Mouse (Mus musculus) intestine, postnatal 0 days (tissue): ENCODE data around the gene Wfdc8. TPM values are rescaled to one million over a fixed set of nuclear protein-coding genes. Genes with fewer than 3 reads are reported as not detected.

Source experiments
- ATAC-seq: fragments of 200-750 bp; cut with Nextera tagmentation; 2 replicates; pipeline ENCODE4 v1.8.0; 2017; ENCODE audit warnings: mild to moderate bottlenecking, moderate TSS enrichment, moderate library complexity
- H3K27ac ChIP-seq: fragments of 300-500 bp; sonication (generic); 2 replicates; pipeline ENCODE4 v1.5.1; 2014; ENCODE audit warnings: mild to moderate bottlenecking, low read depth, low read length, moderate library complexity
- H3K27me3 ChIP-seq: fragments of 300-500 bp; sonication (generic); replicated peaks from 2 replicates; pipeline ENCODE4 v1.6.1; 2014; ENCODE audit warnings: low read length, mixed read lengths; ENCODE audit not compliant: control insufficient read depth, insufficient read depth
- H3K36me3 ChIP-seq: fragments of 300-500 bp; sonication (generic); 2 replicates; pipeline ENCODE4 v1.6.1; 2014; ENCODE audit warnings: mild to moderate bottlenecking, moderate library complexity; ENCODE audit not compliant: control insufficient read depth, insufficient read depth
- H3K4me1 ChIP-seq: fragments of 300-500 bp; sonication (generic); replicated peaks from 2 replicates; pipeline ENCODE4 v1.6.1; 2014; ENCODE audit warnings: antibody characterized with exemption, low read length, mixed read lengths; ENCODE audit not compliant: control insufficient read depth, insufficient read depth
- H3K4me2 ChIP-seq: fragments of 300-500 bp; sonication (generic); replicated peaks from 2 replicates; pipeline ENCODE4 v1.6.1; 2014; ENCODE audit warnings: low read depth, mild to moderate bottlenecking, moderate library complexity
- H3K4me3 ChIP-seq: fragments of 300-500 bp; sonication (generic); 2 replicates; pipeline ENCODE4 v1.5.1; 2014; ENCODE audit warnings: low read depth, low read length
- H3K9ac ChIP-seq: fragments of 300-500 bp; sonication (generic); 2 replicates; pipeline ENCODE4 v1.6.1; 2014; ENCODE audit warnings: mild to moderate bottlenecking, low read depth, low read length
- H3K9me3 ChIP-seq: fragments of 300-500 bp; sonication (generic); 2 replicates; pipeline ENCODE4 v1.6.1; 2016; ENCODE audit warnings: mixed run types; ENCODE audit not compliant: control insufficient read depth
- CTCF ChIP-seq: sonication (generic); IDR thresholded peaks from 2 replicates; pipeline ENCODE4 v1.5.1; 2016; ENCODE audit warnings: low read depth, mild to moderate bottlenecking, control low read depth, antibody characterized with exemption, moderate library complexity
- WGBS: fragments of 180-500 bp; shearing (Covaris S2); extraction: QIAGEN DNeasy Blood & Tissue Kit; methylation state at CpG from one replicate; pipeline ENCODE4 v1.1.7; 2014; 5-methylcytosine and 5-hydroxymethylcytosine counted together
- polyA plus RNA-seq: library from polyadenylated mRNA; unstranded; fragments of >200 nt; fragmentation: Nextera tagmentation; extraction: Ambion mirVana; gene quantifications from 2 replicates; pipeline ENCODE4 v1.2.1, GENCODE M21; 2015

Gene Wfdc8
- polyA plus RNA-seq, 1 experiment from 2014 or later: not detected

DNA sequence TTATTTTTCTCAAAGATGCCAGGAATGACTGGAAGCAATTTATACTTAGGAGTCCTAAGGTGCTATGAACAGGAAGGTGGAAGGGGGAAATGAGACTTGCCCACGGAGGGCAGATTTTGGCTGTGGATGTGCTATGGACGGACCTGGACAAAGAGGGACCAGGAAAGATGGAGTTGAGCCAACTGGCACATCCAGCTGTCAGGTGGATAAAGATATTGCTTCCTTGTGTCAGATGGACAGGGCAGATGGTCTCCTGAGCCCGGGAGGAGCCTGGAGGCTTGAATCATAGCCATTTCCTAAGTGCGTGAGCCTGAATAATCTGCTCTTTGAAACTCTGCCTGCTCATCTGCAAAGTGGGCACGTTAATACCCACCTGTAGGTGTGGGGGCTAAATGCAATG lies 49.1 kb downstream of the Wfdc8 start:
- WGBS: 74% methylated on average over 5 of the region's 5 CpGs
- Histone ChIP-seq H3K4me3 (no peak overlapping the region), H3K9me3 (no peaks in the 10 kb centered on the region), H3K27me3 (no peaks in the 10 kb centered on the region), H3K27ac (no peak overlapping the region), H3K36me3 (no peaks in the 10 kb centered on the region), H3K4me1 (no peaks in the 10 kb centered on the region), H3K4me2 (no peak overlapping the region), H3K9ac (no peak overlapping the region)
- TF ChIP-seq CTCF: no peak
- no peak for ATAC-seq

DNA sequence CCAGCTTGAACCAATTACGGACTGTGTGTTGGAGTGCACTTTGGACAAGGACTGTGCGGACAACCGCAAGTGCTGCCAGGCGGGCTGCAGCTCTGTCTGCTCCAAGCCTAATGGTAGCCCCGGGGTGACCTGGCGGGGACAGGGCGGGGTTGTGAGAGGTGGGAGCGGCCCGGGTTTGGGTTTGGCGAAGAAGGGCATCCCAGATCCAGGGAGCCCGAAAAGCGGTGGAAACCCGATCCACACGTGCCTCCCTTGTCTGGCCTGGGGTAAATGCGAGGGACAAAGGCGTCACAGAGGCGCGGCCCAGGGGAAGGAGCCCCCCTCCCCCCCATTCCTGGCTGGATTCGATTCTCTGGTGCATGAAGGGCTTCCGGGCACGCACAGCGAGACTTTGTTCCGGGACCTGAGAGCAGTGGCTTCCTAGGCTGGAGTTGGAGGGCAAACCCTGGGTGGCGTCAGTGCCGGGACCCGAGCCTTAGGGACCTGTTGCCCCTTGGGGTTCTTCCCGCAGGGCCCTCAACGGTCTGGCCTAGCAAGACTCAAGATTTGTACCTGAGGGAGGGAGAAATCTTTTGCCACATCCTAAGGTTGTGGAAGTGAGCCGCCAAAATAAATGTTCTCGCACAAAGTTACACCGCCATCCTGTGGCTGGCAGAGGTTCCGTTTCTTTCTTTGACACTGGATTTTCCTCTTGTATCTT lies 49.9 kb downstream of the Wfdc8 start:
- peak; percentile 43 for ATAC-seq
- no peaks in the 10 kb centered on the region for H3K9me3 ChIP-seq
- peak overlapping the region; percentile 53 for H3K9ac ChIP-seq
- no peaks in the 10 kb centered on the region for H3K27me3 ChIP-seq
- peak overlapping the region; percentile 45 for H3K4me3 ChIP-seq
- H3K4me2 ChIP-seq: peak overlapping the region; percentile 91
- 1% methylated on average over 32 of the region's 32 CpGs for WGBS
- no peaks in the 10 kb centered on the region for H3K36me3 ChIP-seq
- H3K4me1 ChIP-seq: no peaks in the 10 kb centered on the region
- no peak overlapping the region for H3K27ac ChIP-seq
- peak; percentile 80 for TF ChIP-seq CTCF

DNA sequence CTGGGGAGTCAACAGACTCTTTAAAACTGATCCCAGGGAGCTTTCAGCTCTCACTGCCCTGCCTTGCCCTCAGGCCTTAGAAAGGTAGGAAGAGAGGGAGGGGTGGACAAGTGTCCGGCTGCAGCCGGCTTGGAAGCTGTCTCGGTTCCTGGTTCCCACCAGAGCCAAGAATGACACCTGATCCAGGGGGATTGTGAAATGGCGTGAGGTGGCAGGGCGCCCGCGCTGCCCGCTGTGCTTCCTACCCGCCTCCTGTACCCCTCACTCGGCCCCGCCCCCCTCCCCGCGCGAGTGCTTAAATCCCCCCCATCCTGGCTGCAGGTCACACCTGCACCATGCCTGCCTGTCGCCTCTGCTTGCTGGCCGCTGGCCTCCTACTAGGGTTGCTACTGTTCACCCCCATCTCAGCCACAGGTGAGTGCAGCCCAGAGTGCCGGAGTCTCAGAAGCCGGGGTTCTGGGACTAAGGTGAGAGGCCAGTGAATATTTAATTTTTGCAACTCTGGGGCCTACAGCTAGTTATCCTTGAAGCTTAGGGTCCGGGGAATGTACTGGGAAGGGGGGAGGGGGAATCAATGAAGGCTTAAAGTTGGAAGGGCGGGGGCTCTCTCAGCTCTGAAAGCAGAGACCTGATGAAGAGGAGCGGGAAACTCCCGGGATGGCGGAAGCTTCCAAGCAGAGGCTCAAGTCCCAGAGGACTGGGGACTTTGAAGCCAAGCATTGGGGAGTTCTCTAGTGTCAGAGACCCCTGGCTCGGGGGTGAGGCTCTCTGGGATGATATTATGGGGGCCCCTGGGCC lies 50.8 kb downstream of the Wfdc8 start, which contains the start of gene Wfdc2:
TSS of gene Wfdc2 (plus strand) at position 23 of the 798 bp plus-strand sequence.
- Histone ChIP-seq H3K4me2 (peak within 1 kb of the TSS; percentile 91), H3K27me3 (no peaks in the 10 kb centered on the region), H3K36me3 (no peaks in the 10 kb centered on the region), H3K4me3 (peak within 1 kb of the TSS; percentile 45), H3K4me1 (no peaks in the 10 kb centered on the region), H3K27ac (no peak within 1 kb of the TSS), H3K9ac (peak within 1 kb of the TSS; percentile 53; the same call in 1 of the 2 replicates), H3K9me3 (no peaks in the 10 kb centered on the region)
- no peak for TF ChIP-seq CTCF
- WGBS: 19% methylated on average over 24 of the region's 24 CpGs
- ATAC-seq: no peak

DNA sequence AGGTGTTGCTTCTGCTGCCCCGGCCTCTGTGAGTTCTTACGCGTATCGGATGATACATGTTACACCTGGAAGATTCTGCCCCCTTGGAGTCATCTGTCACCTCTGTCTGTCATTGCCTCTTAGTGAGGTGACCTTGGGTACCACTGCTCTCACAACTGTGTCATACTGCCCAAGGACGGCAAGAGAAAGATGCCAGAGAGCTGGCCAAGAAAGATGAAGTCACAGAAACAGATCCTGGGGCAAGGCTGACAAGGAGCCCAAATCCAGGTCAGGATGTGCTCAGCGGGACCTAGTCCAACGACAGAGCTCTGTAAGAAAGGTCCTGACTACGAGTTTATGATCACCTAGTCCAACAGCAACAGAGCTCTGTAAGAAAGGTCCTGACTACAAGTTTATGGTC lies 53.3 kb downstream of the Wfdc8 start:
- Histone ChIP-seq H3K9ac (no peak overlapping the region), H3K4me3 (no peak overlapping the region), H3K9me3 (no peaks in the 10 kb centered on the region), H3K4me2 (no peak overlapping the region), H3K36me3 (no peaks in the 10 kb centered on the region), H3K27ac (no peak overlapping the region), H3K27me3 (no peaks in the 10 kb centered on the region), H3K4me1 (no peaks in the 10 kb centered on the region)
- no peak for ATAC-seq
- no peak for TF ChIP-seq CTCF
- WGBS: 82% methylated on average over 8 of the region's 8 CpGs

DNA sequence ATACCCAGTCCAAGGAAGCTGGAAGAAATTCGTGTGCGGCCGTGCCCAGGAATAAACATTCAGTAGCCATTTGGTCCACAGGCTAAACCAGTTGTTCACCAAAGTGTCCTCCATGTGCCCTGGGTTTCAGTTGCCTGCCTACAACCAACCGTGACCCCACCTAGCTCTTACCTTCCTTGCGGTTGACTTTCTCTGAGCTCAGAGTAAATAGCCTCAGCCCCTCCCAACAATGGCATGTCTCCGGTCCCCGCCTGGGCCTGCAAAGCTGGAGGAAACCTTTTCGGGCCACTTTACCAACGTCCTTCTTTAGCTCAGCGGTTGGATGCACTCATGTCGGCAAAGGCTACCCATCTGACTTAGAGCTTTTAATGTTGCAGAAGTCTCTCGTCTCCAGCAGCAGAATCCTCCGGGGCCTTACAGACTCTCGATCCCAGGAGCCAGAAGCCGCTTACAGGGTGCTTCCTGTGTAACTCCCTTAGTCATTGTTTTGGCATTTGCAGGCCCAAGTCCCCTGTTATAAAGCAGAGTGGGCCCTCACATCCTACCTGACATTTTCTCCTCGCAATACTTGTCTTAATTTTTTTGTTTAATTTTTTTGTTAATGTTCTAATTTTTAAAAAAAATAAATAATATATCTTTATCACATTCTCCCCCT lies 54.3 kb downstream of the Wfdc8 start:
- H3K4me2 ChIP-seq: no peak overlapping the region
- H3K9me3 ChIP-seq: no peaks in the 10 kb centered on the region
- 26% methylated on average over 16 of the region's 16 CpGs for WGBS
- H3K27me3 ChIP-seq: no peaks in the 10 kb centered on the region
- no peaks in the 10 kb centered on the region for H3K36me3 ChIP-seq
- no peak overlapping the region for H3K9ac ChIP-seq
- no peak for ATAC-seq
- H3K27ac ChIP-seq: no peak overlapping the region
- H3K4me1 ChIP-seq: no peaks in the 10 kb centered on the region
- H3K4me3 ChIP-seq: no peak overlapping the region
- no peak for TF ChIP-seq CTCF

DNA sequence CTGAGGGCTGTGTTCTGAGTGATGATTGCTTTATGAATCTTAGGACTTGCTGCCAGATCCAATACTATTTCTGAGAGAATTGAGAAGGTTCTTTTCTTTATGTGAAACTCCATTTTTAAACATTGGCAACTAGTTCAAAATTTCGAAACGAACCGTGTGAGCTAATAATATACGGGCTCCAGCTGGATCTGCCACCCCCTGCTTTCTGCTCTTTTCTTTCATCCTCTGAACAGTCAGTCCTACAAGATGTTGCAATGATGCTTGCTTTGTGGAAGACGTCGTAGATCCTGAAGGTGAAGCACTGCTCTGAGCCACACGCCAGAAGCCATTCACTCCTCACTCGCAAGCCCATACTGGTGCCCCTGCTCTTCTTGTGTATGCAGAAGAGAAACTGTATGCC lies 55.0 kb downstream of the Wfdc8 start:
- Histone ChIP-seq H3K4me2 (no peak overlapping the region), H3K36me3 (no peaks in the 10 kb centered on the region), H3K27ac (no peak overlapping the region), H3K9ac (no peak overlapping the region), H3K9me3 (no peaks in the 10 kb centered on the region), H3K4me1 (no peaks in the 10 kb centered on the region), H3K27me3 (no peaks in the 10 kb centered on the region), H3K4me3 (no peak overlapping the region)
- 75% methylated on average over 8 of the region's 8 CpGs for WGBS
- no peak for TF ChIP-seq CTCF
- ATAC-seq: no peak
